Mouse (Mus musculus): ENCODE measurements at regions not wholly inside any gene's neighbourhood (a gene's known extent, or its start where the extent isn't known, plus 50 kb on each side); places are given as distances from the start of the nearest gene placed in this dataset.

DNA sequence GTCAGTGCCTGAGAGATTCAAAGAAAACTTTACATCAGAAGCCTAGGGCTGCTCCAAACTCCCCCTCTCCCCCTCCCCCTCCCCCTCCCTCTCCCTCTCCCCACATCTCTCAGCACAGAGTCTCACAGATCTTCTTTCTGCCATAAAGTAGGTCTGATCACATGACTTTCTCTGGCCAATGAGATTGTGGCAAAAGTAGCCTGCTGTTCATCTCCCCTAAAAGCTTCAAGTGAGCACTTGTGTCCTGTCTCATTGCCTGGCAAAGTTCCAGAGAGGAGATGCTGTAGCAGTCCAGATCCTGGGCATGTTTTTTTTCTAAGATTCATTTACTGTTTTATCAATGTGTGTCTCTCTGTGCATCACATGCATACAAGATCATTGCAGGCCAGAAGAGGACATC is 234.5 kb upstream of the Mgmt start:
- no peak for DNase-seq (ENCODE audit: extremely low spot score, low spot score)

DNA sequence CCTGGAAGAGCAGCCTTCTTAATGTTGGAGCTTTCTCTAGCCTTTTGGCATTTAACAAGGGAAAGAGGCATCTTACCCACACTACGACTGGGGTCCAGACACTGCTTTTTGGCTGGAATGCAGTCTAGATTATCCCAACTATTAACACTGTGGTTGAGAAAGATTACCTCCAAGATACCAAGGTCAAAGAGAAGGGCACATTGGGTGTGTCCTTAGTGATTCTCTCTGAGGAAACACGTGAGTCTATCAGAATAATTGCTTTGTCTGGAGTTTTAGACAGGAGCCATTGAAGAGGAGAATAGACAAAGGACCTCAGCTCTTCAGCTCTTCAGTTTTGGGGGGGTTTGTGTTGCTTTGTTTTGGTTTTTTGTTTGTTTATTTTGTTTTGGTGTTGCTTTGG is 234.0 kb upstream of the Mgmt start:
- DNase-seq (ENCODE audit: extremely low spot score, low spot score): no peak

DNA sequence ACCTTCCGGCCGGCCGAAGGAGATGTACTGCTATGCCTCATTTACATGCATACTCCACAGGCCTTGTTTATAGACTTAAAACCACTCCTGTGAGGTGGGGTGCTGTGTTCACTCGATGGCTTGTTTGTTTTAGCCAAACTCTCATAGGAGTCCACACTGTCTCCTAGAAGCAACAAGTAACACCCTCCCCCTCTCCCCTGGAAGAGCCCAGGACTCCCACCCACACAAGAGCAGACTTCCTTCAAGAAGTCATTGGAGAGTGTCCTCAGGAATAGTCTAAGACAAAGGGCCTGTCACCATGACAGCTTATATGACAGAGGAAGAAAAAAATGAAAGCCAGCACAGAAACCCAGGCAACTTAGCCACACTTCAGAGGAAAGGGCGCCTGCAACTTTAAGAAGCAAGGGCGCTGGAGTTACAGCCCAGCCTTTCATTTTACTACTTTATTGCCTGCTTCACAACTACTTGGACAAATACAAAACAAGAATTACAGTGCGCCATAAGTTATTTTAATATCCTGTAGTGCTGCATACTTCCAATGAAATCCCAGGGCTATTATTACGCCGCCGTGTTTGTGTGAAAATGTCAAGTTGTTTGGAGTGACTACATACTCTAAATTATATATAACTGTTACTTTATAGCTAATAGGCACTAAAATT is 229.9 kb upstream of the Mgmt start:
- no peak for DNase-seq (ENCODE audit: extremely low spot score, low spot score)

DNA sequence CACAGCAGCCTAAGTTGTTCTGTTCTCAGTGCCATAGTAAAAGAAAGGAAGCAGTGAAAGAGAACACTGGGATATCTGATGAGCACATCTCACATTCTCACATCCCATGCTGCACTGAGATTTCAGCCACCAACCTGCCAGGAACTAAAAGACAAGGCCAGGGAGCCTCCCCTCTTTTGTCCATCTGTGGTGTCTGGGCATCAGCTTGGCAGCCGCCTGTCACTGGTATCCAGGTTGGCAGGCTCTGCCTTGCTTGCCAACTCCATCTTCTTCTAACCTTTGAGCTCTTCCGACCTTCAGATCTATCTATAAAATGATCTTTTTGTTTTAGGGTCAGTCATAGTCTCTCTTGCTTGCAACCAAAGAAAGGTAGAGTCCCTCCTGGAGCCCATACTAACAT is 228.5 kb upstream of the Mgmt start:
- DNase-seq (ENCODE audit: extremely low spot score, low spot score): no peak

DNA sequence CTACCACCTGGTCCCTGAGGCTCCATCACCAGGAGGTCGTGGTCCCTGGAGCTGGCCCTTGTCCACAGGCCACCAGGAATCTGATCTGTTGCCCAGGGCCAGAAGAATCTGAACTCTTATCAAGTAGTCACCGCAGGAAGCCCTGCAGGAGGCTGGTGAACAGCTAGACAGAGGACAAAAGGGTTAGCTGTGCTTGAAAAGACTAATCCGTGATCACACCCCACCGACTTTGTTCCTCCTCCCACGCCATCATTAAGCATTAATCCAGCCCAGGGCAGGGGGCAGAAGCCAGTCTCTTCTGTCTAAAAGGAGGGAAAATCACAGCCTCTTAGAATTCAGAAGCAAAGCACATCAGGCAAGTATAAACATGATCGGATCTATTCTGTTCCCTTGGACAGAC is 227.7 kb upstream of the Mgmt start:
- DNase-seq (ENCODE audit: extremely low spot score, low spot score): no peak

DNA sequence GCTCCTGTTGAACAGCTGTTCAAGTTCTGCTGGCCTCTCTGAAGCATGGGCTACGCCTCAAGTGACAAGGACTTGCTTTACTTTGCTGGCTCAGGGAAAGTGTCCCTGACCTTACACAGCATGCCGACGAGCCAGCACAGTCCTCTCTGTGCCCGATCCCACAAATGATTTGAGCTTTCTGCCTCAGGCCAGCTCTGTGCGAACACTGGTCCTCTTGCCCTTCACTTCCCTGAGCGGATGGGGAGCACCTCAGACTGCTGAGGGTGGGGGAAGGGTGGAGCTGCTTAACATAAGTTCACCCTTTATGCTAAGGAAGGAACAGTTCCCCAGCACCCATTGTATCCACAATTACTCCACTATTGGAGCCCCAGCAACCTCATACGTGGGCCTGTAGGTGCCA is 223.7 kb upstream of the Mgmt start:
- DNase-seq (ENCODE audit: extremely low spot score, low spot score): no peak

DNA sequence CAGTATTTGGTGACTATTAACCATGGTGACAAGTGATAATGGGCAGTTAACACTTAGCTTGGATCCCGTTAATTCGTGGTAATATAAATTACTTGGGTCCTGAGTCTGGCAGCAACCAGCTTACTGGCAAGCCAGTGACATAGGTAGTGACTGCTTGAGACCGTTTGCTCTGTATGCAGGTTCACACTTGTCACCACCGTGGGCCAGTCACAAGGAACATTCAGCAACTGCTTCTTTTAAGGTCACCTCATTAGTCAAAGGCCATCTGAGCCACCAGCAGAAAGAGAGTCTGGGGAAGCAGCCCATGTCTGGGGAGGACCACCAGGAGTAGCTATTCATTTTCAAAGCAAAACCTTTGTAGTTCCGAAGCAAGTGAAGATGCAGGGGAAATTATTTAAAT is 220.3 kb upstream of the Mgmt start:
- DNase-seq (ENCODE audit: extremely low spot score, low spot score): no peak

DNA sequence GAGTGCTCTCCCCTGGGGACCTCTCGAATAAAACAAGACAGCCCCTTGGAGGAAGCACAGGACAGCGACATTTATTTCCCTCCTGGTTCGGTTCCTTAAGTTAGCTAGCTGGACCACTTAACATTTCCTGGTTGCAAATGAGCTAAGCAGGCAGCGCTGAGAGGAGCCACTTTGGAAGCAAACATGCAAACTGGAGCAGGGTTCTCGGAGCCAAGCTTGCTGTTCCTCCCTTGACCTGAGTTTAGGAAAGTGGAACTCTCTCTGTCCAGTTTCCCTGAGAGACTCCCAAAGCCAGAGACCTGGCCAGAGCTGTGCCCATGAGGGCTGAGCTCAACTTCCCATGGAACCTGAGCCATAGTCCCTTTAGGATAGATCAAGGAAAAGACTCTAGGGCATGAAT is 219.4 kb upstream of the Mgmt start:
- DNase-seq (ENCODE audit: extremely low spot score, low spot score): no peak

DNA sequence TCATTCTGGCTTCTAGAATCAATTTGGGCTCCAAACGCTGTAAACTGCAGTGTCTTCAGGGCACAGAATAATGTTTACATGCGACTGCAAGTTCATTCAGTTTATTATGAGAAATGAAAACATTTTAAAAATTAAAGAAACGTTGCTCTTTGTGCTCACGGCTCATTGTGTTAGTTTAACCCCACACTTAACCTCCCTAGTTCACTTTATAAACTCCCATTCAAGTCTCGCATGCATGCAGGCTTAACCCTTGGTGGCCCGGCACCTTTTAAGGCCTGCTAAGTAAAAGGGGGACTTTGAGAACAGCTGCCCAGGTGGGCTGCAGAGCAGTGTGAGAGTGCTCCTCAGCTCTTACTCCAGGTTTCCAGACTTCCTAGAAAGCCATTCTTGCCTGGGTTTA is 218.3 kb upstream of the Mgmt start:
- no peak for DNase-seq (ENCODE audit: extremely low spot score, low spot score)

DNA sequence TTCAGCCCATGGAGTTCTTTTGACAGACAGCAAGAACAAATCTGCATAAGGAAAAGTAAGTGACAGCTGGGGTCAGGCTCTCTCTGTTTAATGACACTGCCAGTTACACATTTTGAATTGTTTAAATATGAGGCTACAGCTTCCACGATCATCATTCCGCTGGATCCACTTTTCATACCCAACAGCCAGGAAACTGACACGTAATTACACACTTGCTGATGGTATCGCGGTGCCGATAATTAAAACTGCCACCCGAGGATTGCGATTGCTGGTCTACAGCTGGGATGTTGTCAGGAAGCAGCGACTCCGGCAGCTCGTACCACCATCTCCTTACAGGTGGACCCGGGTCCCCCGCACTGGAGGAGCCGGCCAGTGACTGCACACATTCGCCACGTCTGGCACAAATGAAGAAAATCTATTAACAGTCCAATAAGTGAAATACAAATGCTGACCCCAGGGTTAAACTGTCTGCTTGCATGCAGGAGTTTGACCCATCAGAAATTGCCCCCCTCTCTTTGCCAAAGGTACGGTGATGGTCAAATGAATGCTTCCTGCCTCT is 217.3 kb upstream of the Mgmt start:
- no peak for DNase-seq (ENCODE audit: extremely low spot score, low spot score)

DNA sequence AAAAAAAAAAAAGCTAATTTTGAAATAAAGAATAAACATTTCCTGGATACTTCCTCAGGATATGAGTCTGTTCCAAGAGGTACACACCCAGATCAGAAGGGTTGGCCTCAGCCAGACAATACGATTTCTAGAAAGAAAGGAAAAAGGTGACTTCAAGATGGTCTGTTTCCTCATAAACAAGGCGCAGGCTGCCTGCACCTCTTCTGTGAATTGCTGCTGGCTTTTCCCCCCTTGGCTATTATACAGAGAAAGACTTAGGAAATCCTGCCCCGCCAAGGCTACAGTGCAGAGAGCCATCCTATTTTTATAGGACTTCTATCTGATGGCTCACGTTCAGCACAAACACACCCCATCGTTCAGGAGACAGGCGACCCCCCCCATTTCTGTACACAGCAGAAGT is 204.8 kb upstream of the Mgmt start:
- DNase-seq (ENCODE audit: extremely low spot score, low spot score): no peak

DNA sequence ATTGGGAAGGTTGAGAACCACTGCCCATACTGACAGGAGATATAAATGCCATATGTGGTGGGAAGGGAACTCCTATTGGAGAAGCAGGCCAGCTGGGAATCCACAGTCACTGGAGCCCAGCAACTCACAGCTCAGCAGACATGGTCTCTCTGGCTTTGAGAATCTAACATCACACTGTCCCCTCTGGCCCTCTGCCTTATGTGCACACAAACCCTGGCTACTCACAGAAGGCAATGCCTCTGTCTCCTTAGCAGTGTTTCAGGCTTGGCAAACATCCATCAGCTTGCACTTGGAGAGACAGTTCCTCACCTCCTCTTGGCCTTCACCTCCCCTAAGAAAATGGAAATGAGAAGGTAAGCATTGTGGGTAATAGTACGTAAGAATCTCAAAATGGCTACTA is 188.2 kb upstream of the Mgmt start:
- no peak for DNase-seq (ENCODE audit: extremely low spot score, low spot score)

DNA sequence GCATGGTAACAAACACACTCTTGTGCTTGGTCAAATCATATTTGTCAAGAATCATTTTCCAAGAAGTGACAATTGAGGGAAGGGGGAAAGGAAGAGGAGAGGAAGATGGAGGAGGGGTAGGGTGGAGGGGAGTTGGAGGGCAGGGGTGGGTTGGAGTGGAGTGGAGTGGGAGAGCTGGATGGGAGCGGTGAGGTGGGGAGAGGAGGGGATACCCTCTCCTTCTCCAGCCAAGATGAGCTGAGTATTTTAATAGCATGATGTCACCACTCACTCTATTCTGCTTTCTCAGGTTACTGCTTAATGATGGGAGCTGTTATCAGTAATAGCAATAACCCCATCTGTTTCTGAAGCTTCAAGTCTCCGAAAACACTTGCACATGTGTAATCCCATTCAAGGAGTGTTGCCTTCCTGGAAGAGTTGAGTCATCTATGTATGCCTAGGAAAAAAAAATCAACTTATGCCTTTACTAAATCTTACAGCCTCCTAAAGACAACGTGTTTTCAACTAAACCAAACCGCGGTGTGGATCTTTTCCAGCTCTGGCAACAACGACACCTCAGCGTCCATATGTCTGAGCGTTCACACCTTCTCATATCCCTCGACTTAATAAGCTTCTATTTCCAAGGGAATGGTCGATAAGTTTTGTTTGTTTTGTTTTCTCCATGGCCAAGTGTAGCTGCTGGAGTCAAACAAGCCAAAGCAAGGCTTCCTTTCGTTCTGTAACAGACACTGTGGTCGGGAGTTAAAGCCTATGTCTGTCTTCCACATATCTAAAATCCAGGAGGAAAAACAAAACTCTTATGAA is 187.0 kb upstream of the Mgmt start:
- DNase-seq (ENCODE audit: extremely low spot score, low spot score): no peak

DNA sequence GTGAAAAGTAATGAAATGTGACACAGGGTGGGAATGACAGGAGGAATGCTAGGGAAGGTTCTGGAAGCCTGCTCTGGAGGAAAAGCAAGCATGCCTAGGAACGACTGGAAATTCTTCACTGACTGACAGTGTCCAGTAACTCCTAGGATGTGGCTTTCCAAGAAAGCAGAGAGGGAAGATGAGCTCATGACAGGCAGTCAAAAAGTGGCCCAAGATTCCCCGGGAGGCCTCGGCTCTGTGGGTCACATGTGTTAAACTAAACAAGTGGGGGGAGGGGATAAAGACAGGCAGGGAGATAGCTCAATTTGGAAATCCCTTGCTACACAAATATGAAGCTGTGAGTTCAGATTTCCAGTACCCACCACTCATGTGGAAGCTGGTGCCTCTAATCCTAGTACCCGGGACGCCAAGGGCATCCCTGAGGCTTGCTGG is 186.4 kb upstream of the Mgmt start:
- no peak for DNase-seq (ENCODE audit: extremely low spot score, low spot score)

DNA sequence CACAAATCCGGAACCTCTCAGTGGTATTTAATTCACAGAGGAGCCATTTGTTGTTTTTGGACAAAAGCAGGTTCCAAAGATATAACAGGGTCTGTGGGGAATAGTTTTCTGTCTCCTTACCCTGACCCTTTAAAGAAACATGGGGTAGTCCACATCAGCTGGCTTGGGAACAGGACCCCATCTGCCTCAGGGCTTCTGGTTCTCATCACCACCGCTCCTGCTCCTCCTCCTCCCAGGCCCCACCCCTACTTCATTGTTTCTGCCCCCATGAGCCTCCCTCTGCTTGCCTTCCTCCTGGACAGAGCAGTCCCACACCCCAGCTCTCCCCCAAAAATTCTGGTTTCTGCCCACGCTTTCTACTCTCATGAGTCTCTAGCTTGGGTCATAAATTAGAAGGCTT is 183.8 kb upstream of the Mgmt start:
- no peak for DNase-seq (ENCODE audit: extremely low spot score, low spot score)

DNA sequence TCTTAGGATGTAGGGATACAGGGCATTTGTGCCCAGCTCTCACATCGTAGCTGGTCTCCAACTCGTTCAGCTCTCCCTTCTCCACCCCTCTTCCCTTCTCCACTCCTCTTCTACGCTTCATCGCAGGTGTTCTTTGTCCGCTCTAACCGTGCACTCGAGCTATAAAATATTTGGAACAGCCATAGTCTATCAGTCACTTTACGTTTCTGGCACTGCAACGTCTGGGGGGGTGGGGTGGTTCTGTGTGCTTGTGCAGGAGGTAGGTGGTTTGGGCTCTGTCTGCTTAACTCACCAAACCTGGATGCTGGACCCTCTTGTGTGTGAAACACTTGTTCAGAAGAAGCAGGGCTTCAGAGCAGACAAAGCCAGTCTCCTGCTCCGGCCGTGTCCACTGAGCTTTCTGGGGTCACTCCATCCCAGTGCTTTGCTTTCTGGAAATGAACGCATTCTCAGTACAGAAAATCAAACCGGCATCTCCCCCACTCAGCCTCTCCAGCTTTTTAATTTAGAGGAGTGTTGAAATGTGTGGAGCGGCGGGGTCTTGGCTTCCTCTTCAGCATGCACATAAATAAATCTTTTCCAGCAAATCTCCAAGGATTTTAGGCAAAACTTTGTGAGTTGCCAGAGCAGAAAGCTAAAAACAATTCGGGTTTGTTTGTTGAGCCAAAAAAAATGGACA is 181.3 kb upstream of the Mgmt start:
- no peak for DNase-seq (ENCODE audit: extremely low spot score, low spot score)

DNA sequence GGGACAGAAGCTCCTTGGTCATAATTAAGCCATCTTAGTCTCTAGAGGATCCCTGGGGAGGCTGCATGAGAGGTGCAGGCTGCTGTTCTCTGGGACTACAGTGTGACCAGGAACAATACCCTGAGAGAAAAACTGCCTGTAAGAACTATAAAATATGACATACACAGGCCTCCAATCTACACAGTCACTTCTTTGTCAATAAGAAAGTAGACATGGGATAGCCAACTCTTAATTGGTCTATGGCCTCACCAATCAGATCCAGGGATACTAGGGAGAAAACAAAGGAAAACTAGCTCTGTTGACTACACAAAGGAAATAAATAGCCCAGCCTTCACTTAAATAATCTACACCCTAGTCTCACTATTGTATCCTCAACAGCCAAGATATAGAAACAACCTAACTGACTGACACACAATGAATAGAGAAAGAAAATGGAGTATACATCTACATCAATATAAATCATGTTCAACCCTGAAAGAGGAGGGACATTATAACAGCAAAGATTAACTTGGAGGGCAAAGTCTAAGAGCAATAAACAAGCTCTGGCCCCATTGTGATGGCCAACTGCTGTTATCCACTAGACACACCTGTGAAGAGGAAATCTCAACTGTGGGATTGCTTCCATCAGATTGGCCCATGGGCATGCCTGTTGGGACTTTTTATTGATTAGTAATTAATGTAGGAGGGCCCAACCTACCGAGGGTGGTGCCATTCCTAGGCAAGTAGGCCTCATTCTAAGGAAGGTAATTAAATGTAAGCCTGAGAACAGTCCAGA is 166.6 kb upstream of the Mgmt start:
- no peak for DNase-seq (ENCODE audit: extremely low spot score, low spot score)

DNA sequence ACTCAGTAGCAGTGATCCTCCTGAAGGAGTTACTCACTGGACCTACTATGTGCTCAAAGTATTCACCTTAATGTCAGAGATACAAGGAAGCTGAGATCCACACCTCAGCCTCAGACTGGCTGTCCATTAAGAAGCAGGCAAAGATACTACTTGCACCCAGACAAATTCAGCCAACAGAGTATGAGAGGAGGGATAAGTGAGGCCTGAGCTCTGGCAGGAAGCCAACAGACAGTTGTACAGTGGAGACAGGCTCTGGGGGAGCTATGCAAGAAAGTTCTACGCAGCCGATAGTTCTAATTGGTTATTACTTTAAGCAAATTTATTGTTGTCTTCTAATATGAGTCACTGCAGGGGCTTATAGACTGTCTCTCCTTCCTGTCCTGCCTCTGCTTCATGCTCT is 152.2 kb upstream of the Mgmt start:
- no peak for DNase-seq (ENCODE audit: extremely low spot score, low spot score)

DNA sequence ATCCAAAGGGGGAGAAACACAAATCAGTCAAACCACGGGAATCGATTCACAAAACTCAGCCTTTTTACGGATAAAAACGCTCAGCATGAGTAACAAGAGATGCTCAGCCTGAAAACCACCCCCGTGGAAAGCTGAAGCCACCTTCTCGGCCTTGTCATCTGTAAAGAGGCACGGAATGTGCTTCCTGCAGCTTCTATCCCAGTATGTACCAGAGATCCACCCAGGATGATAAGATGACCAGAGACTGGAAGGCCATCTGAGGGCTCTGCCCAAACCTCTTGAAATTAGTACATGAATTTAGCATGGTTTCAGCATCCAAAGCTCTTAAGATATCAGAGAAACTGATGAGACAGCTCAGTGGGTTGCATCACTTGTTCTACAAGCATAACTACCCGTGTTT is 149.0 kb upstream of the Mgmt start:
- no peak for DNase-seq (ENCODE audit: extremely low spot score, low spot score)

DNA sequence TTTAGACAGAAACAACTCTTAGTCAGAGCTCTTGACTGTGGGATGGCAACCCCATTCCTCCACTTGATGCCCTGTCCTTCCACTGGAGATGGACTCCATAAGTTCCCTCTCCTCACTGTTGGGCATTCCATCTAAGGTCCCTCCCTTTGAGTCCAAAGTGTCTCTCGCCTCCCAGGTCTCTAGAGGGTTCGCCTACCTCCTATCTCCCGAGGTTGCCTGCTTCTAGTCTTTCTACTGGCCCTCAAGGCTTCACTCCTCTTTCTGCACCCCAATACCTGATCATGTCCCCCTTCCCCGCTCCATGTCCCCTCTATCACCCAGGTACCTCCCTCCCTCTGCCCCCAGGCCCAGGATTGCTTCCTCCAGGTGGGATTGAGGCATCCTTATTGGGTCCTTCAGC is 142.9 kb upstream of the Mgmt start:
- DNase-seq (ENCODE audit: extremely low spot score, low spot score): no peak

DNA sequence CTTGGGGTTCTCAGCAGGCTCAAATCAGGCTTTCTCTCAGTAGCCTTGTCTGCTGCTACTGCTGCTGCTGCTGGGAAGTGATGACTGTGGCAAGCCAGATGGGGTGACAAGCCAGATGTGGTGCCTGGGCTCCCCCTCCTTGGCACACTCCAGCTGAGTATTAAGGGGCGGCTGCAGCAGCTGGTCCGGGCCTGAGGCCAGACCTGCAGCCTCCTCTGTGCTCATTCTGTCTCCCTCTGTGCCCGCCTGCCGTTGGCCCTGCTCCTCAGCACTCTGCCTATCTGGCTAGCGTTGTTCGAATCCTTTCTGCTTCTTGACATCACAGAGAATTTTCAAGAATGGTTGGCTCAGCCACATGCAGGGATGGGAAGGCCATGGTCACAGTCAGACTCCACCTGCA is 139.6 kb upstream of the Mgmt start:
- DNase-seq (ENCODE audit: extremely low spot score, low spot score): no peak

DNA sequence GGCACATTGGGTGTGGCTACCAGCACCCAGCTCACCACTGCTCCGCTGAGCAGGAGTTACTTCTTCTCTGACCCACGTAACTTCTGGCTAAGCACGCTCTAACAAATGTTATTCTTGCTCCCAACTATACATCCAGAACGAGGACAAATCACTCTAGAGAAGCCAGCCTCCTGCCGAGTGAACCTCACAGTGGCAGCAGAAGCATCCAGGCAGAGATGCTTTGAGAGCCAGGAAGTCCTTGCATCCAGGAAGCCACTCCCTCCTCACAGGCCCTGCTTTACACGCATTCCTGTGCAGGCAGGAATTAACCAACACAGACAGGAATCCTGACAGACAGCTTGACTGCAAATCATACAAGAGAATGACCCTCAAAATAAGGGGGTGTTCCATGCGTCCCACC is 129.4 kb upstream of the Mgmt start:
- DNase-seq (ENCODE audit: extremely low spot score, low spot score): no peak
